Mouse (Mus musculus) liver, adult (tissue): Measurements from ENCODE around the gene Slc9a3r2.

ENCODE experiments used
- GATA4 ChIP-seq: IDR thresholded peaks from 2 replicates; pipeline ENCODE4 v1.6.1; 2014; ENCODE audit warnings: mild to moderate bottlenecking, low read length; ENCODE audit not compliant: insufficient replicate concordance

The Slc9a3r2 gene

GRCm38 (mm10) chr17:24593248-24593647 lies 56.9 kb downstream of the Slc9a3r2 start:
- no peak for TF ChIP-seq GATA4

- no peak for TF ChIP-seq GATA4
These were observed 58.4 kb downstream of the Slc9a3r2 start for GRCm38 (mm10) chr17:24591695-24592094.

- TF ChIP-seq GATA4: no peak
These were observed 59.2 kb downstream of the Slc9a3r2 start for GRCm38 (mm10) chr17:24590943-24591342.
